Mouse (Mus musculus) hindbrain, embryonic 14.5 days (tissue): ENCODE data around the gene Psmd9. TPM values are rescaled to one million over a fixed set of nuclear protein-coding genes. Genes with fewer than 3 reads are reported as not detected.
A peak's percentile ranks its signal among the peaks of the same experiment; 100 is the strongest.

Source experiments
- ATAC-seq: fragments of 200-750 bp; cut with Nextera tagmentation; 2 replicates; pipeline ENCODE4 v1.8.0; 2017; ENCODE audit warnings: moderate number of reproducible peaks, mild to moderate bottlenecking, moderate TSS enrichment, moderate library complexity; ENCODE audit not compliant: low FRiP score
- DNase-seq: peaks from one replicate; pipeline ENCODE4 v3.0.0-alpha.2; 2015; ENCODE audit warnings: low spot score
- H3K27ac ChIP-seq: fragments of 300-500 bp; sonication (generic); 2 replicates; pipeline ENCODE4 v1.5.1; 2014; ENCODE audit warnings: mild to moderate bottlenecking, moderate library complexity
- H3K27me3 ChIP-seq: fragments of 300-500 bp; sonication (generic); 2 replicates; pipeline ENCODE4 v1.6.1; 2014; ENCODE audit warnings: mild to moderate bottlenecking, low read length, mixed read lengths; ENCODE audit not compliant: control insufficient read depth, insufficient read depth
- H3K36me3 ChIP-seq: fragments of 300-500 bp; sonication (generic); replicated peaks from 2 replicates; pipeline ENCODE4 v1.6.1; 2014; ENCODE audit not compliant: control insufficient read depth, insufficient read depth
- H3K4me1 ChIP-seq: fragments of 300-500 bp; sonication (generic); replicated peaks from 2 replicates; pipeline ENCODE4 v1.6.1; 2014; ENCODE audit warnings: antibody characterized with exemption, low read length, mixed read lengths; ENCODE audit not compliant: control insufficient read depth, insufficient read depth
- H3K4me2 ChIP-seq: fragments of 300-500 bp; sonication (generic); replicated peaks from 2 replicates; pipeline ENCODE4 v1.6.1; 2014; ENCODE audit warnings: mild to moderate bottlenecking, moderate library complexity
- H3K4me3 ChIP-seq: fragments of 300-500 bp; sonication (generic); replicated peaks from 2 replicates; pipeline ENCODE4 v1.5.1; 2014; ENCODE audit warnings: mild to moderate bottlenecking, low read length
- H3K9ac ChIP-seq: fragments of 300-500 bp; sonication (generic); 2 replicates; pipeline ENCODE4 v1.6.1; 2014
- H3K9me3 ChIP-seq: fragments of 300-500 bp; sonication (generic); 2 replicates; pipeline ENCODE4 v1.6.1; 2016; ENCODE audit warnings: low read length; ENCODE audit not compliant: control insufficient read depth
- WGBS: fragments of 180-500 bp; shearing (Covaris S2); extraction: QIAGEN DNeasy Blood & Tissue Kit; methylation state at CpG from one replicate; pipeline ENCODE4 v1.1.7; 2014; 5-methylcytosine and 5-hydroxymethylcytosine counted together
- polyA plus RNA-seq: library from polyadenylated mRNA; unstranded; fragments of >200 nt; fragmentation: Nextera tagmentation; extraction: Ambion mirVana; gene quantifications from 2 replicates; pipeline ENCODE4 v1.2.1, GENCODE M21; 2014

Psmd9 gene
- polyA plus RNA-seq, 1 experiment from 2014 or later: 66.8 TPM

- Histone ChIP-seq H3K27ac (no peak overlapping the region), H3K4me3 (no peak overlapping the region), H3K9me3 (no peaks in the 10 kb centered on the region), H3K4me2 (no peak overlapping the region), H3K27me3 (no peaks in the 10 kb centered on the region), H3K4me1 (peaks cover 36% of the 10 kb centered on the region), H3K9ac (no peak overlapping the region), H3K36me3 (peaks cover 66% of the 10 kb centered on the region)
- DNase-seq (no peak), ATAC-seq (no peak)
- 92% methylated on average over 9 of the region's 9 CpGs for WGBS
Observed at GRCm38 (mm10) chr5:123130030-123130813, 39.0 kb upstream of the Psmd9 start.

- Histone ChIP-seq H3K4me2 (no peak overlapping the region), H3K4me1 (peaks cover 42% of the 10 kb centered on the region), H3K27me3 (no peaks in the 10 kb centered on the region), H3K9ac (no peak overlapping the region), H3K4me3 (no peak overlapping the region), H3K27ac (no peak overlapping the region), H3K9me3 (no peaks in the 10 kb centered on the region), H3K36me3 (peaks cover 68% of the 10 kb centered on the region)
- WGBS: 91% methylated on average over 5 of the region's 5 CpGs
- DNase-seq (no peak), ATAC-seq (no peak)
Observed at GRCm38 (mm10) chr5:123130814-123131148, 38.4 kb upstream of the Psmd9 start.

- ATAC-seq: peak; percentile 35
- H3K36me3 ChIP-seq: peaks cover 65% of the 10 kb centered on the region
Observed at GRCm38 (mm10) chr5:123132308-123133071, 36.7 kb upstream of the Psmd9 start, which contains the start of gene Rhof. Gene Rhof (minus strand): TSS chr5:123132692.

GRCm38 (mm10) chr5:123133083-123133783 is 36.0 kb upstream of the Psmd9 start:
- peak overlapping the region; percentile 100 for H3K9ac ChIP-seq
- peak overlapping the region; percentile 99 for H3K27ac ChIP-seq
- H3K4me1 ChIP-seq: peaks cover 58% of the 10 kb centered on the region
- peak overlapping the region; percentile 91 for H3K4me3 ChIP-seq
- peak overlapping the region; percentile 100 for H3K4me2 ChIP-seq
- ATAC-seq (no peak), DNase-seq (peak; percentile 82)
- 16% methylated on average over 18 of the region's 18 CpGs for WGBS
- H3K27me3 ChIP-seq: no peaks in the 10 kb centered on the region
- H3K9me3 ChIP-seq: no peaks in the 10 kb centered on the region
- peaks cover 62% of the 10 kb centered on the region for H3K36me3 ChIP-seq

More at GRCm38 (mm10) chr5:123132308-123133071, 36.7 kb upstream of the Psmd9 start, which contains the start of gene Rhof:
- Histone ChIP-seq H3K9ac (peak within 1 kb of the TSS; percentile 100), H3K4me1 (peaks cover 58% of the 10 kb centered on the region), H3K27ac (peak within 1 kb of the TSS; percentile 99), H3K4me3 (peak within 1 kb of the TSS; percentile 91), H3K27me3 (no peaks in the 10 kb centered on the region), H3K4me2 (peak within 1 kb of the TSS; percentile 100), H3K9me3 (no peaks in the 10 kb centered on the region)
- no peak for DNase-seq
- WGBS: 2% methylated on average over 44 of the region's 44 CpGs

- peaks cover 57% of the 10 kb centered on the region for H3K36me3 ChIP-seq
- no peaks in the 10 kb centered on the region for H3K9me3 ChIP-seq
- H3K27me3 ChIP-seq: no peaks in the 10 kb centered on the region
- peaks cover 58% of the 10 kb centered on the region for H3K4me1 ChIP-seq
- peak overlapping the region; percentile 100 for H3K9ac ChIP-seq
- 14% methylated on average over 7 of the region's 7 CpGs for WGBS
- DNase-seq (no peak), ATAC-seq (no peak)
- H3K27ac ChIP-seq: peak overlapping the region; percentile 99
- H3K4me2 ChIP-seq: peak overlapping the region; percentile 100
- peak overlapping the region; percentile 91 for H3K4me3 ChIP-seq
Observed at GRCm38 (mm10) chr5:123133784-123134143, 35.4 kb upstream of the Psmd9 start.

- Histone ChIP-seq H3K9me3 (no peaks in the 10 kb centered on the region), H3K27me3 (no peaks in the 10 kb centered on the region), H3K9ac (peak overlapping the region; percentile 100), H3K36me3 (peaks cover 52% of the 10 kb centered on the region), H3K4me1 (peaks cover 58% of the 10 kb centered on the region), H3K4me2 (peak overlapping the region; percentile 100), H3K4me3 (peak overlapping the region; percentile 91), H3K27ac (peak overlapping the region; percentile 99)
- no peak for DNase-seq
- ATAC-seq: no peak
- WGBS: 16% methylated on average over 13 of the region's 13 CpGs
Observed at GRCm38 (mm10) chr5:123134186-123134874, 34.9 kb upstream of the Psmd9 start.

- Histone ChIP-seq H3K27me3 (no peaks in the 10 kb centered on the region), H3K36me3 (peaks cover 46% of the 10 kb centered on the region), H3K9me3 (no peaks in the 10 kb centered on the region), H3K27ac (peak overlapping the region; percentile 99), H3K4me3 (peak overlapping the region; percentile 91), H3K4me1 (peaks cover 58% of the 10 kb centered on the region), H3K4me2 (peak overlapping the region; percentile 100), H3K9ac (peak overlapping the region; percentile 100)
- ATAC-seq: no peak
- WGBS: 16% methylated on average over 8 of the region's 8 CpGs
- DNase-seq: no peak
Observed at GRCm38 (mm10) chr5:123134875-123135382, 34.3 kb upstream of the Psmd9 start.

GRCm38 (mm10) chr5:123135471-123136360 is 33.5 kb upstream of the Psmd9 start:
- H3K36me3 ChIP-seq: peaks cover 39% of the 10 kb centered on the region
- peak overlapping the region; percentile 100 for H3K9ac ChIP-seq
- peak overlapping the region; percentile 100 for H3K4me2 ChIP-seq
- WGBS: 5% methylated on average over 30 of the region's 30 CpGs
- peak overlapping the region; percentile 99 for H3K27ac ChIP-seq
- H3K9me3 ChIP-seq: no peaks in the 10 kb centered on the region
- no peaks in the 10 kb centered on the region for H3K27me3 ChIP-seq
- ATAC-seq (no peak), DNase-seq (peak; percentile 45)
- H3K4me1 ChIP-seq: peaks cover 58% of the 10 kb centered on the region
- peak overlapping the region; percentile 91 for H3K4me3 ChIP-seq
